Mouse (Mus musculus) megakaryocyte progenitor cell, adult 5-6 weeks (primary cell): ENCODE data around the gene Gm16381. TPM values are rescaled to one million over a fixed set of nuclear protein-coding genes. Genes with fewer than 3 reads are reported as not detected.
"Not testable (repeated sequence)": the region's sequence is repeated elsewhere in the genome, so short reads cannot be mapped to it uniquely, and the experiment has no call there.

Experiments used
- ATAC-seq: replicated peaks from 2 replicates; pipeline ENCODE4 v1.8.0; 2016; ENCODE audit warnings: mild to moderate bottlenecking, moderate TSS enrichment, inconsistent platforms; ENCODE audit not compliant: poor library complexity
- total RNA-seq, 2 experiments: library from RNA; stranded (forward) in 1 of 2; stranded (reverse) in 1 of 2; fragments of 157-497, 149-512 nt in 1 of 2; fragments of 200-1000 nt in 1 of 2; gene quantifications; 2 replicates each; pipeline versions ENCODE4 v1.2.3 to v1.2.4; 2015 to 2017

Gm16381 gene
- total RNA-seq (2015): not detected in 2 replicates
- total RNA-seq (2017): not detected in 2 replicates

DNA sequence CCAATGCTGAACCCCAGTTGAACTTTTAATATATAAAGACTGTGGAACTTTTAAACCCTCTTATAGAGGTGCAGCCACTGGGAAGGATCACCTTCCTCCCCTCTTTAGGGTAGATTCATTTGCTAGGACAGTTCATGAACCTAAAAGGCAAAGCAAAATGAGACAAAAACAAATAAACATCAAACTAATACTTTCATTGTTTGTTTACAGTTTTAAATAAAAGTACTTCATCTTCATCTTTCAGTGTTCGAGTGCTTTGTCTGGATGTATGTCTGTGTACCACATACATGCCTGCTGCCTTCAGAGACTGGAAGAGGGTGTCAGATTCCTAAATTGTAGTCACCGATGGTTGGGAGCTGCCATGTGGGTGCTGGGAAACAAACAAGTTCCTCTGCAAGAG, at the start of gene Gm16381:
Gm16381 (minus strand) TSS at position 101 of the 400 bp plus-strand sequence.
- ATAC-seq: not testable (repeated sequence)

- not testable (repeated sequence) for ATAC-seq
These were observed 8.7 kb upstream of the Gm16381 start for GRCm38 (mm10) chr12:87652916-87653703.

GRCm38 (mm10) chr12:87618569-87618968, 25.9 kb downstream of the Gm16381 start, which contains the start of gene Gm4027:
Gm4027 (plus strand) TSS chr12:87618869.
- ATAC-seq: not testable (repeated sequence)

GRCm38 (mm10) chr12:87602388-87602787, 42.0 kb downstream of the Gm16381 start, which contains the start of gene Oog1:
Oog1 (plus strand) TSS chr12:87602688.
- not testable (repeated sequence) for ATAC-seq

- not testable (repeated sequence) for ATAC-seq
These were observed 43.0 kb downstream of the Gm16381 start for GRCm38 (mm10) chr12:87601388-87601787.

Other genes with a start within 250 kb of the Gm16381 start
- gene Slirp, start 200.7 kb downstream of the Gm16381 start, total RNA-seq (2015): 111 and 120 TPM in 2 replicates
- gene Slirp, start 200.7 kb downstream of the Gm16381 start, total RNA-seq (2017): 49.4 and 79.7 TPM in 2 replicates
- gene Alkbh1, start 200.6 kb downstream of the Gm16381 start, total RNA-seq (2015): 39.7 and 47.1 TPM in 2 replicates
- gene Alkbh1, start 200.6 kb downstream of the Gm16381 start, total RNA-seq (2017): 57.2 and 82.5 TPM in 2 replicates
- gene Snw1, start 172.3 kb downstream of the Gm16381 start, total RNA-seq (2015): 54.8 and 56.1 TPM in 2 replicates
- gene Snw1, start 172.3 kb downstream of the Gm16381 start, total RNA-seq (2017): 173 and 192 TPM in 2 replicates
- gene Gm5788, start 149.9 kb downstream of the Gm16381 start, total RNA-seq (2015): not detected in 2 replicates
- gene Gm5788, start 149.9 kb downstream of the Gm16381 start, total RNA-seq (2017): not detected in 2 replicates
- not detected in 2 replicates for gene Gm8300, start 130.3 kb downstream of the Gm16381 start, total RNA-seq (2015)
- not detected in 2 replicates for gene Gm8300, start 130.3 kb downstream of the Gm16381 start, total RNA-seq (2017)
- not detected in 2 replicates for gene Oog1, start 41.9 kb downstream of the Gm16381 start, total RNA-seq (2015)
- not detected in 2 replicates for gene Oog1, start 41.9 kb downstream of the Gm16381 start, total RNA-seq (2017)
- not detected in 2 replicates for gene Gm4027, start 25.8 kb downstream of the Gm16381 start, total RNA-seq (2015)
- not detected in 2 replicates for gene Gm4027, start 25.8 kb downstream of the Gm16381 start, total RNA-seq (2017)
- not detected in 2 replicates for gene Gm21319, start 131.1 kb upstream of the Gm16381 start, total RNA-seq (2015)
- not detected in 2 replicates for gene Gm21319, start 131.1 kb upstream of the Gm16381 start, total RNA-seq (2017)
- not detected in 2 replicates for gene Gm21936, start 150.9 kb upstream of the Gm16381 start, total RNA-seq (2015)
- gene Gm21936, start 150.9 kb upstream of the Gm16381 start, total RNA-seq (2017): not detected in 2 replicates
- gene BB287469, start 172.0 kb upstream of the Gm16381 start, total RNA-seq (2015): not detected in 2 replicates
- gene BB287469, start 172.0 kb upstream of the Gm16381 start, total RNA-seq (2017): not detected in 2 replicates
- not detected in 2 replicates for gene Gm2001, start 197.7 kb upstream of the Gm16381 start, total RNA-seq (2015)
- gene Gm2001, start 197.7 kb upstream of the Gm16381 start, total RNA-seq (2017): not detected in 2 replicates
- not detected in 2 replicates for gene Gm2016, start 229.5 kb upstream of the Gm16381 start, total RNA-seq (2015)
- not detected in 2 replicates for gene Gm2016, start 229.5 kb upstream of the Gm16381 start, total RNA-seq (2017)